Comparison of ENCODE assay signal across 8 mouse cellular contexts in the genomic region with DNA sequence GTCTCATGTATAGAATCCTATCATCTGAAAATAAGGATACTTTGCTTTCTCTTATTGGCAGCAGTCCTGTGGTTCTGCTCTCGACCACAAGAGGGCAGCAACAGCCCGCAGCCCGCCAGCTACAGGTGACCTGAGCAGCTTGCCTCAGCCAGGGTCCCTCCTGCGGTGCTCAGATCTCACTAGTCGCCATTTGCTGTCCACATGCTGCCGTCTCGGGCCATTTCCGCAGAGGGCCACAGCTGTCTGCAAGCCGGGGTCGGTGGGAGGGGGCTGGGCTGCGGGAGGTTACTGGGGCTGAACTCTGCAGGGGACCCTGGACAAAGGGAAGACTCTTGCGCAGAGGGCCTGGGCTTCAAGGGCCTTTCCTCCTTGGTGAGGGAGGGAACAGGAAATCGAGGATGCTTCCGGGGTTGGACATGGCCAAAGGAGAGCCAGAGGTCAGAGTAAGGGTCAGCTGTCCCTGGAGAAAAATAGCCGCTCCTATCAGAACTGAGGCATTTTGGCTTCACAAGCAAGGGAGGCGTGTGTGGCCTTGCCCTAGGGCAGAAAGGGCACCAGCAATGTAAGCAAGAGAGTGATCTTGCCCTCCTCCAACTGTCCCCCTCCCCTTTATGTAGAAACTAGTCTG. TPM values are rescaled to one million over a fixed set of nuclear protein-coding genes. Genes with fewer than 3 reads are reported as not detected.
DNase-seq lines count a peak whose midpoint lies in the region; ATAC-seq and TF ChIP-seq lines count a peak whose summit lies in the region.

No protein-coding gene starts in this region.

- peak; percentile 98 for TF ChIP-seq CTCF in testis, adult 2 months (IDR thresholded peaks at IDR 0.05; ENCODE audit: control insufficient read depth, insufficient read depth, insufficient replicate concordance, low read depth, low read length)

- peak overlapping the region; percentile 37; the same call in 1 of the 2 replicates for H3K9ac ChIP-seq in heart, embryonic 15.5 days
- 0 out of 2 replicates have a peak overlapping the region, but pooled peaks have one; percentile 21 for H3K9ac ChIP-seq in liver, embryonic 15.5 days
- peak overlapping the region; percentile 60 for H3K9ac ChIP-seq in neural tube, embryonic 13.5 days

- H3K4me1 ChIP-seq in heart, embryonic 15.5 days (replicated peaks) = peaks cover 12% of the 10 kb centered on the region
- H3K4me1 ChIP-seq in liver, embryonic 15.5 days (replicated peaks) = peaks cover 18% of the 10 kb centered on the region
- peaks cover 11% of the 10 kb centered on the region for H3K4me1 ChIP-seq in neural tube, embryonic 13.5 days (replicated peaks)
- H3K4me1 ChIP-seq in testis, adult 2 months (ENCODE audit: control insufficient read depth, insufficient read depth, low read length) = peaks cover 2% of the 10 kb centered on the region; the same call in 1 of the 2 replicates

- H3K4me2 ChIP-seq in heart, embryonic 15.5 days = peak overlapping the region; percentile 73
- peak overlapping the region; percentile 61 for H3K4me2 ChIP-seq in liver, embryonic 15.5 days
- peak overlapping the region; percentile 56 for H3K4me2 ChIP-seq in neural tube, embryonic 13.5 days

- 5% methylated on average over 16 of the region's 16 CpGs for WGBS in heart, embryonic 15.5 days
- 13% methylated on average over 16 of the region's 16 CpGs for WGBS in liver, embryonic 15.5 days (ENCODE audit: insufficient replicate concordance)
- 2% methylated on average over 16 of the region's 16 CpGs for WGBS in neural tube, embryonic 13.5 days

- H3K4me3 ChIP-seq in heart, embryonic 15.5 days = peak overlapping the region; percentile 36
- H3K4me3 ChIP-seq in liver, embryonic 15.5 days (replicated peaks) = peak overlapping the region; percentile 22
- peak overlapping the region; percentile 30 for H3K4me3 ChIP-seq in neural tube, embryonic 13.5 days
- peak overlapping the region; percentile 12; the same call in 1 of the 2 replicates for H3K4me3 ChIP-seq in testis, adult 2 months (ENCODE audit: control insufficient read depth, low read depth, low read length)

- peak; percentile 50 to 65 for DNase-seq in CD8-positive naive resting alpha-beta T cell, adult 2 months (ENCODE audit: low read depth in 2 of 2, low spot score in 2 of 2)
- DNase-seq in c-Kit-negative CD71-positive TER-119-positive erythroid progenitor cells, embryonic 14.5 days (ENCODE audit: low read depth, low spot score) = peak; percentile 60
- DNase-seq in fibroblast of lung, adult 2 months (ENCODE audit: low read depth) = peak; percentile 1
- DNase-seq in kidney, postnatal 14 days = peak; percentile 85

- H3K27ac ChIP-seq in heart, embryonic 15.5 days = peak overlapping the region; percentile 59
- H3K27ac ChIP-seq in liver, embryonic 15.5 days (replicated peaks) = peak overlapping the region; percentile 51; the same call in 1 of the 2 replicates
- peak overlapping the region; percentile 19; the same call in 1 of the 2 replicates for H3K27ac ChIP-seq in neural tube, embryonic 13.5 days (replicated peaks)
- H3K27ac ChIP-seq in testis, adult 2 months (ENCODE audit: control insufficient read depth, insufficient read depth, low read depth, low read length) = no peak overlapping the region

- H3K9me3 ChIP-seq in heart, embryonic 15.5 days (replicated peaks) = no peaks in the 10 kb centered on the region
- no peaks in the 10 kb centered on the region for H3K9me3 ChIP-seq in liver, embryonic 15.5 days (replicated peaks)
- H3K9me3 ChIP-seq in neural tube, embryonic 13.5 days = no peaks in the 10 kb centered on the region

- no peaks in the 10 kb centered on the region for H3K36me3 ChIP-seq in heart, embryonic 15.5 days
- no peaks in the 10 kb centered on the region for H3K36me3 ChIP-seq in liver, embryonic 15.5 days (replicated peaks)
- H3K36me3 ChIP-seq in neural tube, embryonic 13.5 days = no peaks in the 10 kb centered on the region
- H3K36me3 ChIP-seq in testis, adult 2 months (ENCODE audit: control insufficient read depth, insufficient read depth, low read length) = no peaks in the 10 kb centered on the region

- ATAC-seq in heart, embryonic 15.5 days (replicated peaks; ENCODE audit: insufficient number of reproducible peaks, insufficient read depth, low FRiP score, low read depth) = peak; percentile 85
- peak; percentile 77 for ATAC-seq in liver, embryonic 15.5 days (ENCODE audit: insufficient read depth)
- peak; percentile 90 for ATAC-seq in neural tube, embryonic 13.5 days (ENCODE audit: low read depth)

- H3K27me3 ChIP-seq in heart, embryonic 15.5 days = no peaks in the 10 kb centered on the region
- H3K27me3 ChIP-seq in liver, embryonic 15.5 days = no peaks in the 10 kb centered on the region
- H3K27me3 ChIP-seq in neural tube, embryonic 13.5 days = no peaks in the 10 kb centered on the region
- no peaks in the 10 kb centered on the region for H3K27me3 ChIP-seq in testis, adult 2 months (ENCODE audit: control insufficient read depth, insufficient read depth, low read length)

- 0 out of 2 replicates have a peak, but pooled peaks have one; percentile 11 for TF ChIP-seq POLR2A in testis, adult 2 months (IDR thresholded peaks at IDR 0.05; ENCODE audit: control insufficient read depth, low read depth, low read length)

RNA-seq across cellular contexts. Expression of gene Hdhd5, which starts 8.1 kb away (rescaled TPM):
- 12.4 and 15.6 TPM in 2 replicates for polyA plus RNA-seq in heart, embryonic 15.5 days (2015; fragmentation: Nextera tagmentation; extraction: Ambion mirVana)
- 9.9 and 11.6 TPM in 2 replicates for polyA plus RNA-seq in liver, embryonic 15.5 days (2015; fragmentation: Nextera tagmentation; extraction: Ambion mirVana)
- polyA plus RNA-seq in neural tube, embryonic 13.5 days (2015; fragmentation: Nextera tagmentation; extraction: Ambion mirVana) = 15.1 and 15.8 TPM in 2 replicates
- 30.0 and 33.0 TPM in 2 replicates for polyA plus RNA-seq in testis, adult 2 months (2012; rRNA removed)

RNA-seq across cellular contexts. Expression of gene Tmem121b, which starts 45.6 kb away (rescaled TPM):
- 0.15 TPM in 1 of 2 replicates, not detected in the other for polyA plus RNA-seq in heart, embryonic 15.5 days (2015; fragmentation: Nextera tagmentation; extraction: Ambion mirVana)
- not detected in 2 replicates for polyA plus RNA-seq in liver, embryonic 15.5 days (2015; fragmentation: Nextera tagmentation; extraction: Ambion mirVana)
- polyA plus RNA-seq in neural tube, embryonic 13.5 days (2015; fragmentation: Nextera tagmentation; extraction: Ambion mirVana) = 2.2 and 2.5 TPM in 2 replicates
- 0.10 and 0.14 TPM in 2 replicates for polyA plus RNA-seq in testis, adult 2 months (2012; rRNA removed)

Comparison
In these comparisons a context has a peak if more than half of its experiments do, and no peak if none do; other contexts are left out.
1. DNase-seq: peak in every context shown above with its lines; median percentile 85 in kidney, postnatal 14 days; 60 in c-Kit-negative CD71-positive TER-119-positive erythroid progenitor cells, embryonic 14.5 days; 58 in CD8-positive naive resting alpha-beta T cell, adult 2 months; 1 in fibroblast of lung, adult 2 months.